Mouse (Mus musculus) cerebellum, adult 11 months (tissue): ENCODE data around the gene Mdfi.
"Not testable (repeated sequence)": the region's sequence is repeated elsewhere in the genome, so short reads cannot be mapped to it uniquely, and the experiment has no call there.

Source experiments
- DNase-seq: peaks from one replicate; pipeline ENCODE4 v3.0.0; 2022

Mdfi gene

DNA sequence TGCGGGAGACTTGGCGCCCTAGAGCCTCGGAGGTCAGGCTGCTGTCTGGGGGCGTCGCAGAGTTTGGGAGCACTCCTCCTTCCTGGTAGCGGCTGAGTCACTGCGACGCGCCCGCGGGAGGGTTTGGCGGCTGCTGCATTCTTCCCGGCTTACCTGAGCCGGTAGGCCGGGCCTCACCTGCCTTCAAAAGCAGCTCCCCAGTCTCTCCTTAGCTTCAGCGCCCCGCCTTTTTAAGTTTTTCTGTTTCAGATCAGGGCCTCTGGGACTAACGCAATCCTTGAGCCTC is at the start of gene Mdfi:
TSS of gene Mdfi (minus strand) at position 210 of the 286 bp plus-strand sequence.
- DNase-seq, result no peak

DNA sequence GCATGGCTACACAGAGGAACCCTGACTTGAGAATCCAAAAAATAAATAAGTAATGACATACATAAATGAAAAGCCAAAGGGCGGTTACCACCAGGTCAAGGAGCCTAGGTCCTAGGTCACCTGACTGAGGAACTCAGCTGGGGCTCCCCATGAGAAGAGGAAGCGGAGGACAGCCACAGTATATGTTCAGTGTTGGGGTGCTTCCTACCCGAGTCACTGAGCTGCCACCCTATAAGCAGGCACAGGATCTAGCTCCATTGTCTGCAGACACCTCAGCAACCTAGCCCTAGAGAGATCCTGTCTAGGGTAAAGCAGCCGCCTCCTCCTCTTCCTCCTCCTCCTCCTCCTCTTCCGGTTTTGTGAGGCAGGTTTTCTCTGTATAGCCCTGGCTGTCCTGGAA is 48.6 kb upstream of the Mdfi start:
- no peak for DNase-seq

DNA sequence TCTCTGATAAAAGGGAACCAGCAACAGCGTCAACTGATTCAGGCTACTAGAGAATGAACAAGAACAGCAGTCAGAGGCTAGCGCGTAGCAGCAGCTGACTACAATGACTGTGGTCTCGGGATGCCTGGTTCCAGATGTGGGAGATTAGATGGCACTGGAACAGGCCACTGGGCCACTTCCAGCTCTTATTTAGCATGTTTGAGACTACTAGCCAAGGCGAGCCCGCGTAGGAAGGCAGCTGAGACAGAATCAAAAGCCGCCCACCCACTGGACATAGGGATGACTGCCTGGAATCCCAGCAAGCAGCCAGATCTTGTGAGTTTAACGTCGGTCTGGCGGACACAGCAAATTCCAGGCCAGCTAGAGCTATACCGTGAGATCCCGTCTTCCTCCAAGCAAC is 46.8 kb upstream of the Mdfi start:
- no peak for DNase-seq

DNA sequence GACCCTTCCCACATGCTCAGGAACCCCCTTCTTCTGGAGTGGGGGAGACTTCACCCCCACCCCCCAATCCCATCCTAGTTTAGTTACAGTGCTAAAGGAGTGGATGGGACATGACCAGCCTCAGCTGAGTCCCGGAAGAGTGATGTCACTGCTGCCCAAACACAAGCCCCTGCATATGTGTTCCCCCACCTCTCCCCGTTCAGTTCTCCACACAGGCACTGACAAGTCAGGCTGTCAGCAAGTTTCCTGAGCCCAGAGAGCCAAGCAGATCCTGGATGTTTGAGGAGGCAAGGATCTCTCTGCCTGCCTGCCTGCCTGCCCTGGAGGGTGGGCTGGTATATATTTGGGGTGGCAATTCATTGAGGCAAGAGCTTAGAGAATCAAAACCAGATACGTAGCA is 44.7 kb upstream of the Mdfi start:
- no peak for DNase-seq

DNA sequence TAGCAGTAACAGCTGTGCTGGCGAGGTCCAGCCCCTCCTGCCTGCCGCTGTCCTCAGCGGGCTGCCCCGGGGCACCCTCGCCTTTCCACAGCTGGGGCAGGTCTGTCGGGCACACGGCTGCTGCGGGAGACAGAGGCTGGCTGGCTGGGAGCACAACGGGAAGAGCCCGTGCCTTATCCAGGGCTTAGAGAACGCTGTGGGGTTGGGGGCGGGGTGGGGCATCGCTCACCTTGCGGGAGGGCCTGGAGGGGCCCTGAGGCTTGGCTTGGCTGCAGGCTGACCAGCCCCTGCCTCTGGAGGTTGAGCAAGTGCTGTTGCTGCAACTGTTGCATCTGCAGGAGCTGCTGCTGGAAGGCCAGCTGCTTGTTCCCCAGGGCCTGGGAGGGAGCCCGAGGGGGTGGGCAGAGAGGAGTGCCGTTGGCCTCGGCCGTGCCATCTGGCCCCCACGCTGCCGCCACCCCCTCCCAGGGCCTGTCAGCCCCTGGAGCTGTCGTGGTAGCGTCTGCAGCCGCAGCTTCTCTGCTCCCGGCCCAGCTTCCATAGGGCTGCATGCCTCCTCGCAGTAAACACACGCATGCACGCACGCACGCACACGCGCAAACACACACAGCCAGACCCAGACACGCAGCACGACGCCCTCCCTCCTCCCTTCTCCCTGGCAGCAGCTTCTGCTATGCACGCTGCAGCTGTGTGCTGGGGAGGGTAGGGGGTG is 44.0 kb upstream of the Mdfi start:
- peak; percentile 56 for DNase-seq

GRCm38 (mm10) chr17:47877715-47878377 is 43.4 kb upstream of the Mdfi start:
- no peak for DNase-seq

DNA sequence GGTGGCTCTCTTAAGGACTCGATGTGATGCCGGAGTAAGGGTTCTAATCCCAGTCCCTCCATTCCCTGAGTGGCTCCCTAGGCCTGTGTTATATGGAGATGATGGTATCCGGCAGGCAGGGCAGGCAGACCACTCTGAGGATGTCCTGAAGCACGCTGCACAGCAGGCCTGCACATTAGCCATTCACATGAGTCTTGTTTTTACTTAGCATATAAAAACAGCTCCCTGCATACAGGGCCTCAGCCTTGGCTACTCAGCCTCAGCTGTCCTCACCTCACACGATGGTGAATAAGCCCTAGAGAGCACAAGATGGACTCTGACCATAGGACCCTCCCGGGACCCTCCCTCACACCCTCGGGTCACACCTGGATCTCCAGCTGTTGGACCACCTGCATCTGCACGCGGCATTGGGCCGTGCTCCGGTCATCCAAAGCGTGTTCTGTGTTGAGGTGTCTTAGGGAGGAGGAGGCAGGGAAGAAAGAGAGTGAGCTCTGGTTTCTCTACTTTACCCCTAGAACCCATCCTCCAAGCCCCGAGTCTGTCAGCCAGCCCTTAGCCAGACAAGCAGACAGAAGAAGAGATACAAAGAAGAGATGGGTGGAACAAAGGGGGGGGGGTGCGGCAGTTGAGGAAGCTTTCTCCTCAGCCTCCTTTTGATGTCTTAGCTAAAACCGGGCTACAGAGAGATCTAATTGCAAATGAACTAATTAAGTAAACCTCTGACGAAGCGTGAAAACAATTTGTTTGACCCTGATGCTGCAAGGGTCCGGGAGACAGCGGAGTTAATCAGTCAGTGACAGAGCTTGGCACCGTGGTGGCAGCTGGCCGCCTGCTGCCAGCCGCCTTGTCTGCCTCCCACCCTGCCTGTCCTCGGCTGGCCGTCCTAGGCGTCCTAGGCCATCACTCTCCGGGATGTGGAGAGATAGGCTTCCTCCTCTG is 42.6 kb upstream of the Mdfi start:
- no peak for DNase-seq

- peak; percentile 69 for DNase-seq
These were observed 38.9 kb upstream of the Mdfi start for GRCm38 (mm10) chr17:47873341-47873791.

- DNase-seq, result no peak
These were observed 38.0 kb upstream of the Mdfi start for GRCm38 (mm10) chr17:47872311-47873011.

DNA sequence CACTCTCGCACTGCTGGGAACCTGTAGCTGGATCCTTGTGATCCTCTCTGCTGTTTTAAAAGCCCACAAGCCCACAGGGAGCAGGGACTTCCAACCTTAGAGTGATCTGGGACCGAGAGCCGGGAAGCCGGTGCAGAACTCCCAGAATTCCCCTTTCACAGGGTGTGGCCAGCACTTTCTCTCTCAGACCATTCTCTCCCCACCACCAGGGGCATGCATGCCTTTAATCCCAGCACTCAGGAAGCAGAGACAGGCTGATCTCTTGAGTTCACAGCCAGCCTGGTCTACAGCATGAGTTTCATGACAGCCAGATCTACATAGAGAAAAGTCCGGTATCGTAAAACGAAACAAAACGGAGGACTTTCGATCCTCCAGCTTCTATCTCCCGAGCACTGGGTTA is 35.4 kb upstream of the Mdfi start:
- DNase-seq, result no peak

DNA sequence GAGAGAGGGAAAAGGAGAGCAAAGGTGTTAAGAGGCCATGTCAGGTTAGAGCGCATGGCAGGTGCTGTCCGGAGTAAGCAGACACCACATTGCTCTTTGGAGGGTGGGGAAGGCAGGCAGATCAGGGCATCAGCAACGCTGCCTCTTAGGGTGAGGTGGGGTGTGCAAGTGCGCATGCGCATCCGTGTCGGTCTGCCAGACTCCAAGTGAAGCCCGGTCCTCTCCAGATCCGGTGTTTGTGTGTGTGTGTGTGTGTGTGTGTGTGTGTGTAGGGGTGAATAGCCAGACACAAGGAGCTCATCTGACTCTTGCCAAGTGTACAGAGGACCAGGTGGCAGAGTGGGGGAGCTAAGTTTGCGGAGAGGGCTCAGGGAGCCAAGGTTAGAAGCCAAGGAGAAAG is 31.5 kb upstream of the Mdfi start:
- peak; percentile 51 for DNase-seq

GRCm38 (mm10) chr17:47864496-47864895 is 30.0 kb upstream of the Mdfi start:
- DNase-seq, result peak; percentile 69

DNA sequence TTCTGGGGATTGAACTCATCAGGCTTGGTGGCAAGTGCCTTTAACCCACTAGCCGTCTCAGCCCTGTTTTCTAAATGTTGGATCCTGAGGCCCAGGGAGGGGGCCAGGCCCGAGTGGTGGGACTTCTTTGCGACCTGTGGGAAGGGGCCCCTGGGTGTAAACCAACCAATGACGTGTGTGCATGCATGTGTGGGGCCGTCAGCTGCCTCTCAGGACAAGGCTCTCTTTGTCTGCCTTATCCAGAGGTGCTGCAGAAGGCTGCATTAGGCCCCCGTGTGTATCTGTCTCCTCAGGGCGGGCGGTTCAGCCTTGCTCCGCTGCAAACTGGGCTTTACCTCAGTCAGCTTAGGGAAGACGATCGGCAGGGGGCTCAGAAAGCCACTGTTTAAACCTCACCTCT is 28.9 kb upstream of the Mdfi start:
- no peak for DNase-seq

DNA sequence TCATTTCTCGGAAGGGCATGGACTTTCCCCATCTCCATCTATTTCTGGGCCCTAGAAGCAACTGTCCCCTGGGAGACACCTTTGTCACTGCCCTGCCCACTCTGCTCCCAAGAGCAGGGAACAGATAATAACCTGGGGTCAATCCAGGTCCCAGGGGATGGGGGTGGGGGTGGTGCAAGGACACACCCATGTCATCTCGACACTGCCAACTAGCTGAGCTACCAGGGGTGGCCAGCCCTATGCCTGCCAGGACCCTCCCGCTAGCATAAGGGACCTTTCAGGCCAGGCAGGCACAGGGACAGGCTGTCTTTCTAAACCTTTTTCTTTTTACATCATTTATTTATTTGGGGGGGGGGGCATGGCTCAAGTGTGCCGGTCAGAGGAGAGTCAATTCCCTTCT is 28.5 kb upstream of the Mdfi start:
- DNase-seq, result no peak

DNA sequence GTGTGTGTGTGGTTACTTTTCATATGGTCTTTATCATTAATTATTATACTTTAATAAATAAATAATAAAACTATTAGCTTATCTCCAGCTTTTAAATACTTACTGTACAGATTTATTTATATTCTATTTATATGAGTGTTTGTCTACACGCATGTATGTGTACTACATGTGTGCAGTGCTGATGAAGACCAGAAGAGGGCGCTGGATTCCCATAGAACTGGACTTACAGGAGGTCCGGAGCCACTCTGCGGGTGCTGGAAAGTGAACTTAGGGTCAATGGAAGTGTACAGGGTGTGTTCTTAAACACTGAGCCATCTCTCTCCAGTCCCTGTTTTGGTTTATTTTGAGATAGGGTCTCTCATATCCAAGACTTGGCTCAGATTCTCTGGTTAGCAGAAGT is 21.1 kb upstream of the Mdfi start:
- no peak for DNase-seq

GRCm38 (mm10) chr17:47854908-47855307 is 20.4 kb upstream of the Mdfi start:
- DNase-seq, result no peak

DNA sequence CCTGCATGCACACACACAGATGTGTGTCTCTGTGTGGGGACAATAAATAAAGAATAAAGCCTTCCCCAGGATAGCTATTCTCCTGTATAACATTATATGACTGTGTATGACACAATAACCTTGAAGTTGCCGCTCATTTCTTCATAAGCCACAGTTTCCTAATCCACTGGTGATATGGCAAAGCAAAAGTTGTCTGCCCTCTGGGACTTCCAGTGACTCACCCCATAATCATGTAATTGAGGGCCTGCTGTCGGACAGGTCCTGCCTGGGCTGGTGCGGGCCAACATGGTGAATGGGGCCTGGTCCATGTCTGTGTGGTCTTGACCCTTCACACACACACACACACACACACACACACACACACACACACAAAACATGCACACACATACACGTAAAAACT is 19.3 kb upstream of the Mdfi start:
- DNase-seq, result no peak

DNA sequence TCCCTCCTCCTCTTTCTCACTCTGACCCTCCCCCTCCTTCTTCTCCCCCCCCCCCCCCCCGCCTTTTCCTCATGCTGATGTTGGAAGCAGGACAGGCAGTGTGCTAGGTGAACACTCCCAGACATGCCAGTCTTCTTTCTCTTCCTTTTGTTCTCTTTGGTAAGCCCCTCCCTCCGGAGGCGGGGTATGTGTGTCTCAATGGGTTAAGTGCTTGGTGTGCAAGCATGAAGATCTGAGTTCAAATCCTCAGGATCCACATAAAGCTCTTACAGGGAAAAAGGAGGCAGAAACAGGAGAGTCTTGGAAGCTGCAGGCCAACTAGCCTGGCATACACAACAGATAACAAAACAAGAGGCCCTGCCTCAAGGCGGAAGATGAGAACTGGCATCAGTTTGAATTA is 18.8 kb upstream of the Mdfi start:
- DNase-seq, result no peak

GRCm38 (mm10) chr17:47851798-47852360 is 17.4 kb upstream of the Mdfi start:
- not testable (repeated sequence) for DNase-seq

- no peak for DNase-seq
These were observed 16.3 kb upstream of the Mdfi start for GRCm38 (mm10) chr17:47850639-47851314.

- no peak for DNase-seq
These were observed 15.5 kb upstream of the Mdfi start for GRCm38 (mm10) chr17:47850035-47850434.

- DNase-seq, result no peak
These were observed 13.5 kb upstream of the Mdfi start for GRCm38 (mm10) chr17:47847985-47848384.
